Mouse (Mus musculus) bone marrow macrophage, adult 2 months (primary cell): ENCODE results near the gene Creb1. TPM values are rescaled to one million over a fixed set of nuclear protein-coding genes. Genes with fewer than 3 reads are reported as not detected.

ENCODE experiments used
- H3K27ac ChIP-seq: 2 replicates; pipeline ENCODE4 v1.5.1; 2012; ENCODE audit warnings: low read depth, low read length; ENCODE audit not compliant: insufficient read depth
- H3K4me1 ChIP-seq: 2 replicates; pipeline ENCODE4 v1.6.1; 2012; ENCODE audit warnings: low read length; ENCODE audit not compliant: control insufficient read depth, insufficient read depth
- H3K4me3 ChIP-seq: 2 replicates; pipeline ENCODE4 v1.5.1; 2012; ENCODE audit warnings: mild to moderate bottlenecking, low read length, moderate library complexity; ENCODE audit not compliant: insufficient read depth
- CTCF ChIP-seq: IDR thresholded peaks from 2 replicates; pipeline ENCODE4 v1.5.1; 2012; ENCODE audit warnings: low read depth, mild to moderate bottlenecking, low read length, moderate library complexity
- POLR2A ChIP-seq: IDR thresholded peaks from 2 replicates; pipeline ENCODE4 v1.6.1; 2012; ENCODE audit warnings: mild to moderate bottlenecking, low read depth, low read length, borderline replicate concordance
- polyA plus RNA-seq: library from polyadenylated mRNA; stranded (reverse); fragments of >200 nt; gene quantifications from 2 replicates; pipeline ENCODE4 v1.2.4, GENCODE M21; 2012; ENCODE audit not compliant: missing spikeins, insufficient read depth, insufficient read length

Creb1 gene
- polyA plus RNA-seq, 1 experiment = 41.5 TPM

DNA sequence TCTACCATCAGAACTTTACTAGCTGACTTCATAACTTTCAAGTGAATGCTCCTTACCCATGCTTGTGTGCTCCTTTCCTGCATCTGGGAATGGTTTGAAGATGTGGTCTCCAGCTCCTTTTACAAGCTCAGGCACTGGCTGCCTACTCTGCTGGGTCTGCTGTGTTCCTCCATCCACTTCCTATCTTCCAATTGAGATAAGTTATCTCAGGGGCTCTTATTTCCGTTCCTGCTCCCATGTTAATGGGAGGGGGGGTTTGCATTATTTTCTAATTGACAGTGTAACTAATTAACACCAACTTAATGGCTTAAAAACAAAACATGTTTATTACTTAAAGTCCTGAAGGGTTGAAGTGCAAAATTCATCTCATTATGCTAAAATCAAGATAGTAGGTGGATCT lies 13.1 kb upstream of the Creb1 start:
- TF ChIP-seq CTCF (no peak), POLR2A (no peak)
- peaks cover 5% of the 10 kb centered on the region for H3K4me1 ChIP-seq
- no peak overlapping the region for H3K27ac ChIP-seq
- H3K4me3 ChIP-seq = no peak overlapping the region

DNA sequence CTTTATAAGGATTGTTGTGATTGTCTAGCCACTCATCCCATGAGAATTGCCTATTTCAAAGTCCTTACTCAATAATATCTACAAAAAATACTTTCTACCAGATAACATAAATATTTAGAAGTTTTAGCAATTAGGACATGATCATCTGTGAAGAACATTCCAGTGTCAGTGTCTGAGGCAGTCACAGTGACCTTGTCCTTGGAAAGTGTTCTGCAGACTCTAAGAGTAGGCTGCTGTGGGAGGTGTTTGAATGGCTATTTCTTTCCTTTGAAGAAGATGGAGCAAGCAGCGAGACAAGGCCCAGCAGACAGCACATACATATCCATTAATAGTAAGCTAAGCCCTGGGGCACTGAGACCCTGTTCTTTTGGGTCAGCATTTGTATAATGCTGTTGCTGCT lies 12.5 kb upstream of the Creb1 start:
- Histone ChIP-seq H3K27ac (no peak overlapping the region), H3K4me3 (no peak overlapping the region), H3K4me1 (peaks cover 5% of the 10 kb centered on the region)
- TF ChIP-seq CTCF (no peak), POLR2A (no peak)

DNA sequence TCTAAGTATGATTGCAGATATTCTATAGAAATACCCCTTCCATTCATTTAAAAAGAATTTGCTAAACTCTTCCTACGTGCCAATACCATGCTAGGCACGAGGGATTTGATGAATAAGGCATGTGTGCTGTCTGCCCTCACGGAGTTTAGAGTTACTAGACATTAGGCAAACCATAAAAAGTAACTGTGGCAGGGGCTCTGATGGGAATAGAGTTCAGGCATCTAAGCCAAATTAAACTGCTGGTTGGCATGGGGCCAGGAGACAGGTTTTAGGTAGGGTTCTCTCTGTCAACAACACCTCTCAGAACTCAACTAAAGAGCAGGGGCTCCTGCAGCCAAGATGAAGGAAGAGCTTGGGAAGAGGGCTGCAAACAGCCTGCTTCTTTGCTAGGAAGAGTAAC lies 10.7 kb upstream of the Creb1 start:
- Histone ChIP-seq H3K4me3 (no peak overlapping the region), H3K27ac (no peak overlapping the region), H3K4me1 (peaks cover 5% of the 10 kb centered on the region)
- TF ChIP-seq POLR2A (no peak), CTCF (no peak)

DNA sequence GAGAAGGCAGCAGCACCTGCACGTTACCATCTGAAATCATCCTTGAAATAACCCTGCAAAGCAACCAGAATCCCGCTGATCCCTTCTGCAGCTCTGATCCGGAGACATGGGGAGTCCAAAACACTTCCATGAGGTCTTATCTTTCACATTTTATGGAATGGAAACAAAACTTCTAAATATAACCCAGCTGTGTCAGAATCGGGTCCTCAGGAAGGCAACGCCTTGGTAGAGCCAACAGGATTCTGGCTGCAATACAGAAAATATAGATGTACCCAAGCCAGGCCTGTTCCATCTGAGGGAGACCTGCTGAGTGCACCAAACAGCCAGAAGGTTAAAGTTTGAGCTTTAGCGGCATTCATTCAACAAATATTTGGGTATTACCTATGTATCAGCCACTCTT lies 9.8 kb upstream of the Creb1 start:
- no peak for TF ChIP-seq POLR2A
- TF ChIP-seq CTCF = no peak
- peaks cover 8% of the 10 kb centered on the region for H3K4me1 ChIP-seq
- no peak overlapping the region for H3K4me3 ChIP-seq
- no peak overlapping the region for H3K27ac ChIP-seq

DNA sequence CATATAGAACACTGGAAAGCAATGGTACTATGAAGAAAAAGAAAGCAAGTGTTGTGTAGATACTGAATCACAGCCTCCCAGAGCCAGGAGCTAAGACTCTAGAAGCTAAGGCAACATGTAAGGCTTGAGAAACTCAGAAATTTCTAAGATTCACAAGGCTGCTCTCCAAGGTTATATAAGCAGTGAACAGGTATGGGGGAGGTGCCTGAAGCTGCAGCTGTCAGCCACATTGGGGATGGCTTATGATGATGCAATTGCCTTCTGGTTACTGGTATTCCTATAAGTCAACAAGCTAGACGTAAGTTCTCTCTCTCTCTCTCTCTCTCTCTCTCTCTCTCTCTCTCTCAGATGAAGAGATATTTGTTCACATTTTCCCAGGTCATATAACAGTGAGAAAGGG lies 9.3 kb upstream of the Creb1 start:
- TF ChIP-seq POLR2A = no peak
- H3K4me1 ChIP-seq = peaks cover 12% of the 10 kb centered on the region
- no peak overlapping the region for H3K4me3 ChIP-seq
- H3K27ac ChIP-seq = no peak overlapping the region

DNA sequence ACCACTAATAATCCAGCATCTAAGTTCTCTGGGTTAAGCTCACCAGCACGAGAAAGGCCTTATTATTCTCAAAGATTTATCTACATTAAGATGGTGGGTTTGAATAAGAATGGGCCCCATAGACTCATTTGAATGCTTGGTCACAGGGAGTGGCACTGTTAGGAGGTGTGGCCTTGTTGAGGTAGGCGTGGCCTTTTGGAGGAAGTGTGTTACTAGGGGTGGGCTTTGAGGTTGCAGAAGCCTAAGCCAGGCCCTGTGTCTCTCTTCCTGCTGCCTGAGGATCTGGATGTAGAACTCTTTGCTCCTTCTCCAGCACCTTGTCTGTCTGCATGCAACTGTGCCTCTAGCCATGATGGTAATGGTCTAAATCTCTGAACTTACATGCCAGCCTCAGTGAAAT lies 7.8 kb upstream of the Creb1 start:
- TF ChIP-seq CTCF = no peak
- TF ChIP-seq POLR2A = no peak
- no peak overlapping the region for H3K4me3 ChIP-seq

DNA sequence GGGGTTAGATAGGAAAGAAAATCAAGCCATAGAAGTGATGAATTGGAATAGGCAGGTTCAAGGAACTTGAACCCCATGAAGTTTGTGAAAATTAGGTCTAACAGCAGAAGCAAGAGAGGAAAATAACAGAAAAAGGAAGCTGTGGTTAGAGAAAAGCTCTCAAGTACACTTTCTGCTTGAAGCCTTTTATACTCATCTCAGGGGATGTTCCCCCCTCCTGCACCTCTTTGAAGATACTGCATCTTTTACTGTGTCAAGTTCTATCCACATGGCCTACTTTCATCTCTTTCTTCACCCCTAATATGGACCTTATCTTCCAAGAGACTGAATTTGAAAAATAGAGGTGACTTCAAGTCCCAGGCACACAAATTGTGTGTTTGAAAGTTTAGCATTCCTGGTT lies 4.8 kb upstream of the Creb1 start:
- TF ChIP-seq POLR2A (no peak), CTCF (no peak)
- H3K4me1 ChIP-seq = peaks cover 28% of the 10 kb centered on the region
- H3K4me3 ChIP-seq = no peak overlapping the region
- H3K27ac ChIP-seq = no peak overlapping the region

More for the DNA sequence above, 7.8 kb upstream of the Creb1 start:
- H3K27ac ChIP-seq = no peak overlapping the region
- peaks cover 14% of the 10 kb centered on the region for H3K4me1 ChIP-seq

DNA sequence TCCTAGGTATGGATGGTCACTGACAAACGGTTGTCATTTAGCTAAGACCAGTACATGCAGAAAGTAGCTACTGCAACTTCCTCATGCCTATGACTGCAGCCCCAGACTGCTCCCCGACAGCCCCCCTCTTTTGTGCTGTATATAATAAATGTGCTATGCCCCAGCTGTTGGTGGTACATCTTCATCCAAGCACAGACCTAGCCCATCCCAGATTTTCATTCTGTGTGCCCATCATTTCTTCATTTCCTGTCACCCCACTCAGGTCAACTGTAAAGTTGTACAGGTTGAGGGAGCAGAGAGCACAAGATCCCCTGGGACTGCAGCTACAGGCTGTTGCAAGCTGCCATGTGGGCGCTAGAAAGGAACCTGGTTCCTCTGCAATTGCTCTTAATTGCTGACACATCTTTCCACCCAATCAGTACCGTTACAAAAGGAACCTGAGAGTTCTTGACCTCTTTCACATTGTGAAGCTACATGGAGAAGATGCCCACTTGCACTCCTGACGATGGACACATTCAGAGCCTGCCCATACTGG lies 2.6 kb upstream of the Creb1 start:
- Histone ChIP-seq H3K27ac (no peak overlapping the region), H3K4me3 (no peak overlapping the region), H3K4me1 (peaks cover 28% of the 10 kb centered on the region)
- TF ChIP-seq CTCF (no peak), POLR2A (no peak)

DNA sequence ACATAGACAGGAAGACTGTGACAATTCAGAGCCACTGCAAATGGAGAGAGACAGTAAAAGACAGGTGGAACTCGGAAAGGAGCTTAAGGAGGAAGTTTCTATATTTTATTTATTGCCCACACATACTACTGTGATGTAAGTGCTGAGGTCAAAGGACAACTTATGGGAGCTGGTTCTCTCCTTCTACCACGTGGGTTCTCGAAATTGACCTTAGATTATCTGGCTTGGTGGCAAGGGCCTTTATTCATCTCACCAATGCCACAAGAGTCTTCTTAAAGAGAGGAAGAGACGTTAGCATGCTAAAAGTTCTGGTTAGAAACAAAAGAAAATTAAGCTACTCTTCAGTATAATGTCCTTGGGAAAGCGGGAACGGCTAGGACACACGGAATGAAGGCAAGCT lies 897 bp upstream of the Creb1 start:
- peaks cover 30% of the 10 kb centered on the region for H3K4me1 ChIP-seq
- no peak overlapping the region for H3K27ac ChIP-seq
- TF ChIP-seq CTCF (no peak), POLR2A (no peak)
- H3K4me3 ChIP-seq = peak overlapping the region; percentile 62

DNA sequence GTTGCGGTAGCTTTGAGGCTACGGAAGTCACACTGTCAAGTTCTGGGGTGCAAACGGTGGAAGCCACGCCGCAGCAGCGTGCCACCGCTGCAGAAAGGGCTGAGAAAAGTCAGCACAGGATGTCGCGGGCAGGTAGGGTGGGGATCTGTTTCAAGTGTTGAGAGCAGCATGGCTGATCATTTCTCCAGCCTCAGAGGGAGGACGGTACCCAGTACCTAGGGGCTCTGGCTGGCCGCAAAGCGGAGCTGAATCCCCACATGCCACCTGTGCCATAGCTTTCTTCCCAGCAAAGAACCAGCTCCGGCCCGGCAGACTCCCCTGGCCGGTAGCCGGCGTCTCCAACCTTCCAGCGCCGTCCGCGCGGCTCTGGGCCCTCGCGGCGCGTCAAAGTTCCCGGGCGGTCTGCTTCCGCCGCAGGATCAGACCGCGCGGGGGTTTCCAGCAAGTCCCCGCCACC lies 350 bp upstream of the Creb1 start:
- Histone ChIP-seq H3K4me1 (peaks cover 29% of the 10 kb centered on the region), H3K4me3 (peak overlapping the region; percentile 62), H3K27ac (peak overlapping the region; percentile 70)
- TF ChIP-seq CTCF (no peak), POLR2A (no peak)
